Mouse (Mus musculus): ENCODE data around the gene Ivns1abp. TPM values are rescaled to one million over a fixed set of nuclear protein-coding genes. Genes with fewer than 3 reads are reported as not detected.
"Not testable (repeated sequence)": the region's sequence is repeated elsewhere in the genome, so short reads cannot be mapped to it uniquely, and the experiment has no call there.

The Ivns1abp gene
- total RNA-seq, 4 experiments from 2014 or later: 87.0 to 94.5 (median 92.4) TPM

- no peak for DNase-seq (ENCODE audit: low spot score in 2 of 2)
Observed at GRCm38 (mm10) chr1:151341321-151342044, 2.8 kb upstream of the Ivns1abp start.

- DNase-seq (ENCODE audit: low spot score in 2 of 2): no peak
Observed at GRCm38 (mm10) chr1:151342311-151342710, 2.0 kb upstream of the Ivns1abp start.

- no peak for DNase-seq (ENCODE audit: low spot score in 2 of 2)
Observed at GRCm38 (mm10) chr1:151342968-151343367, 1.3 kb upstream of the Ivns1abp start.

GRCm38 (mm10) chr1:151343571-151344282 is 550 bp upstream of the Ivns1abp start:
- DNase-seq (ENCODE audit: low spot score in 2 of 2): no peak

- DNase-seq (ENCODE audit: low spot score in 2 of 2): peak; percentile 90 to 95
Observed at GRCm38 (mm10) chr1:151345109-151345862, 1.0 kb downstream of the Ivns1abp start.

- DNase-seq (ENCODE audit: low spot score in 2 of 2): no peak
Observed at GRCm38 (mm10) chr1:151345863-151346195, 1.6 kb downstream of the Ivns1abp start.

- no peak for DNase-seq (ENCODE audit: low spot score in 2 of 2)
Observed at GRCm38 (mm10) chr1:151346681-151347127, 2.4 kb downstream of the Ivns1abp start.

- not testable (repeated sequence) for DNase-seq (ENCODE audit: low spot score in 2 of 2)
Observed at GRCm38 (mm10) chr1:151348293-151348692, 4.0 kb downstream of the Ivns1abp start.

GRCm38 (mm10) chr1:151352911-151353310 is 8.6 kb downstream of the Ivns1abp start:
- no peak for DNase-seq (ENCODE audit: low spot score in 2 of 2)

GRCm38 (mm10) chr1:151355994-151356393 is 11.7 kb downstream of the Ivns1abp start:
- DNase-seq (ENCODE audit: low spot score in 2 of 2): no peak

GRCm38 (mm10) chr1:151359374-151359773 is 15.1 kb downstream of the Ivns1abp start:
- DNase-seq (ENCODE audit: low spot score in 2 of 2): no peak

- DNase-seq (ENCODE audit: low spot score in 2 of 2): no peak
Observed at GRCm38 (mm10) chr1:151366944-151367605, 22.8 kb downstream of the Ivns1abp start.

- no peak for DNase-seq (ENCODE audit: low spot score in 2 of 2)
Observed at GRCm38 (mm10) chr1:151367721-151368324, 23.5 kb downstream of the Ivns1abp start.

GRCm38 (mm10) chr1:151368444-151368843 is 24.2 kb downstream of the Ivns1abp start:
- no peak for DNase-seq (ENCODE audit: low spot score in 2 of 2)

- no peak for DNase-seq (ENCODE audit: low spot score in 2 of 2)
Observed at GRCm38 (mm10) chr1:151370573-151370972, 26.3 kb downstream of the Ivns1abp start.

- DNase-seq (ENCODE audit: low spot score in 2 of 2): no peak
Observed at GRCm38 (mm10) chr1:151371543-151371942, 27.3 kb downstream of the Ivns1abp start.

- no peak for DNase-seq (ENCODE audit: low spot score in 2 of 2)
Observed at GRCm38 (mm10) chr1:151372823-151373222, 28.5 kb downstream of the Ivns1abp start.

- DNase-seq (ENCODE audit: low spot score in 2 of 2): no peak
Observed at GRCm38 (mm10) chr1:151377353-151377752, 33.1 kb downstream of the Ivns1abp start.

GRCm38 (mm10) chr1:151390029-151390428 is 45.8 kb downstream of the Ivns1abp start:
- no peak for DNase-seq (ENCODE audit: low spot score in 2 of 2)

- DNase-seq (ENCODE audit: low spot score in 2 of 2): no peak
Observed at GRCm38 (mm10) chr1:151409827-151410226, 65.5 kb downstream of the Ivns1abp start.
